Mouse (Mus musculus) liver, adult 2 months (tissue): ENCODE results near the gene Gipc2. TPM values are rescaled to one million over a fixed set of nuclear protein-coding genes. Genes with fewer than 3 reads are reported as not detected.
A peak's percentile ranks its signal among the peaks of the same experiment; 100 is the strongest.
"Not testable (repeated sequence)": the region's sequence is repeated elsewhere in the genome, so short reads cannot be mapped to it uniquely, and the experiment has no call there.

Source experiments
- DNase-seq: peaks from one replicate; pipeline ENCODE4 v3.0.0-alpha.2; 2011; ENCODE audit warnings: low read depth, low spot score; ENCODE audit errors: extremely low read depth
- H3K27ac ChIP-seq: fragments of 200-500 bp; replicated peaks from 2 replicates; pipeline ENCODE4 v1.5.1; 2012; ENCODE audit warnings: low read depth, mild to moderate bottlenecking, control low read depth, inconsistent platforms, low read length; ENCODE audit not compliant: insufficient read depth
- H3K27me3 ChIP-seq: fragments of 200-500 bp; 2 replicates; pipeline ENCODE4 v1.6.1; 2012; ENCODE audit warnings: mild to moderate bottlenecking, moderate library complexity, low read length, inconsistent platforms; ENCODE audit not compliant: control insufficient read depth, insufficient read depth
- H3K36me3 ChIP-seq: fragments of 200-500 bp; 2 replicates; pipeline ENCODE4 v1.6.1; 2012; ENCODE audit warnings: low read length, inconsistent platforms; ENCODE audit not compliant: control insufficient read depth, insufficient read depth
- H3K4me1 ChIP-seq: fragments of 200-500 bp; 2 replicates; pipeline ENCODE4 v1.6.1; 2011; ENCODE audit warnings: low read length; ENCODE audit not compliant: control insufficient read depth, insufficient read depth
- H3K4me3 ChIP-seq: fragments of 200-500 bp; 2 replicates; pipeline ENCODE4 v1.5.1; 2011; ENCODE audit warnings: low read depth, mild to moderate bottlenecking, control low read depth, low read length, moderate library complexity; ENCODE audit not compliant: insufficient read depth
- H3K79me2 ChIP-seq: fragments of 200-500 bp; 2 replicates; pipeline ENCODE4 v1.6.1; 2012; ENCODE audit warnings: inconsistent platforms, mild to moderate bottlenecking, low read length, moderate library complexity; ENCODE audit not compliant: control insufficient read depth, insufficient read depth
- H3K9ac ChIP-seq: fragments of 200-500 bp; 2 replicates; pipeline ENCODE4 v1.6.1; 2012; ENCODE audit warnings: low read depth, mild to moderate bottlenecking, control low read depth, inconsistent platforms, low read length
- CTCF ChIP-seq: fragments of 200-500 bp; IDR thresholded peaks from 2 replicates; pipeline ENCODE4 v1.5.1; 2011; ENCODE audit warnings: low read depth, low read length, control low read depth
- POLR2A ChIP-seq: fragments of 200-500 bp; IDR thresholded peaks from 2 replicates; pipeline ENCODE4 v1.6.1; 2011; ENCODE audit warnings: low read length, control low read depth; ENCODE audit not compliant: insufficient read depth; ENCODE audit errors: extremely low read depth
- WGBS: fragments of 180-500 bp; shearing (Covaris S2); methylation state at CpG from one replicate; pipeline ENCODE4 v1.1.7; 2018; 5-methylcytosine and 5-hydroxymethylcytosine counted together
- polyA plus RNA-seq: library from polyadenylated mRNA; depleted of rRNA; stranded (reverse); fragments of >200 nt; gene quantifications from 2 replicates; pipeline ENCODE4 v1.2.3, GENCODE M21; 2012
- total RNA-seq: library from RNA; depleted of rRNA; stranded (reverse); fragments of >200 nt; gene quantifications from 2 replicates; pipeline ENCODE4 v1.2.3, GENCODE M21; 2014

Gipc2 gene
- total and polyA plus RNA-seq, 2 experiments, result 0.22 to 0.46 TPM

GRCm38 (mm10) chr3:152142989-152143695 is 22.9 kb downstream of the Gipc2 start:
- WGBS, result 72% methylated on average over 6 of the region's 6 CpGs
- Histone ChIP-seq H3K4me1 (no peaks in the 10 kb centered on the region), H3K79me2 (no peaks in the 10 kb centered on the region), H3K36me3 (no peaks in the 10 kb centered on the region), H3K4me3 (no peak overlapping the region), H3K27me3 (no peaks in the 10 kb centered on the region), H3K9ac (no peak overlapping the region), H3K27ac (no peak overlapping the region)
- peak; percentile 7 for DNase-seq
- TF ChIP-seq CTCF (no peak), POLR2A (no peak)

DNA sequence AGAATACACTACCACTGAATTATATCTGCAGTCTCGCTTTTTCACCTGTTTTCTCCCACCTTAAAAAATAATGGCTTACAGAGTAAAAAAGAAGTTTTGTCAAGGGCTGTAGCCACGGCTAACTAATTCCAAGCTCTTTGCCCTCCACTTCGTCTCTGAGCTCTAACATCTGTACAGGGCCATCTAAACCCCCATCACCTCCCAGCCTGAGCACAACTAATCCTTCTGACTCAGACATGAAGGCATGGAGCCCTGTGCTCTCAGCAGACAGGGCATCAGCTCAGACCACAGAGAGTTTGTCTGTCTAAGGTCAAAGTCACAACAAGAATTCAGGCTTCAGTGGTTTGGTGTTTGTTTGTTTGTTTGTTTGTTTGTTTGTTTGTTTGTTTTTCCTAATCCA is 23.9 kb downstream of the Gipc2 start:
- Histone ChIP-seq H3K27ac (no peak overlapping the region), H3K79me2 (no peaks in the 10 kb centered on the region), H3K4me1 (no peaks in the 10 kb centered on the region), H3K9ac (no peak overlapping the region), H3K4me3 (no peak overlapping the region), H3K27me3 (no peaks in the 10 kb centered on the region), H3K36me3 (no peaks in the 10 kb centered on the region)
- no peak for TF ChIP-seq CTCF
- no peak for TF ChIP-seq POLR2A
- no peak for DNase-seq
- WGBS, result 91% methylated on average over 3 of the region's 3 CpGs

DNA sequence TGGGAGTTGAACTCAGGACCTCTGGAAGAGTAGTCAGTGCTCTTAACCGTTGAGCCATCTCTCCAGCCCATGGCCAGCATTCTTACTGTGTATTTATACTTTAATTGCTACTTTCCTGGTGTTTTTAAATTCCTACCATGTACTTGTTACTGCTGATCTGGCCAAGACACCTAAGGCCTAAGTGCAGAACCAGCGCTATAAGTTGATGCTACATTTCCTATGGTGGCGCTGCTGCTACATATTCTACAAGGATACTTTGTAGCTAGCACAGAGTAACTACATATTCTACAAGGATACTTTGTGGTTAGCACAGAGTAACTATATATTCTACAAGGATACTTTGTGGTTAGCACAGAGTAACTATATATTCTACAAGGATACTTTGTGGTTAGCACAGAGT is 26.7 kb downstream of the Gipc2 start:
- H3K27me3 ChIP-seq, H3K79me2 ChIP-seq, H3K27ac ChIP-seq, H3K9ac ChIP-seq, DNase-seq, H3K4me3 ChIP-seq, H3K4me1 ChIP-seq, H3K36me3 ChIP-seq: not testable (repeated sequence)
- WGBS, result 94% methylated on average over 3 of the region's 3 CpGs

GRCm38 (mm10) chr3:152136106-152136505 is 29.9 kb downstream of the Gipc2 start:
- WGBS, result 98% methylated on average over 16 of the region's 16 CpGs
- not testable (repeated sequence) for H3K9ac ChIP-seq, H3K4me1 ChIP-seq, H3K4me3 ChIP-seq, H3K79me2 ChIP-seq, DNase-seq, H3K27me3 ChIP-seq, H3K27ac ChIP-seq, H3K36me3 ChIP-seq

DNA sequence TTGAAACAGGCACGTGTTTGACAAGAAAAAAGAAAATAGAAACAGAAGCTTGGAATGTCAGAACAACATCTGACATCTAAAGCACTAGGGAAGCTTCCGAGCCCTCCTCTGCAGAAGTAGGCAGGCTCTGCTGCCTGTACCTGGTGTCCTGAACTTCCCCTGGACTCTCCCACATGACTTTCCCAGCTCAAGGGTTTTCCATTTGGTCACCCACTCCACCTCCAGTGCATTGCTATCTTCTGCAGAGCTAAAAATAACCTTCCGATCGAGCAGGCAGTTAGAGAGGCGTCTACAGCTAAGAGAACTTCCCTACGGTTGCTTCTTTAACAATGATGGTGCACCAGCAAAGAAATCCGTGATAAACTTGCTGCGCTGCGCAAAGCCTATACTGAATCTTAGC is 32.4 kb downstream of the Gipc2 start:
- no peaks in the 10 kb centered on the region for H3K79me2 ChIP-seq
- TF ChIP-seq POLR2A, result no peak
- no peak for TF ChIP-seq CTCF
- H3K4me1 ChIP-seq, result no peaks in the 10 kb centered on the region
- 65% methylated on average over 9 of the region's 9 CpGs for WGBS
- H3K36me3 ChIP-seq, result no peaks in the 10 kb centered on the region
- no peaks in the 10 kb centered on the region for H3K27me3 ChIP-seq
- H3K9ac ChIP-seq, result no peak overlapping the region
- no peak overlapping the region for H3K4me3 ChIP-seq
- H3K27ac ChIP-seq, result no peak overlapping the region
- no peak for DNase-seq

GRCm38 (mm10) chr3:152130963-152131362 is 35.1 kb downstream of the Gipc2 start:
- WGBS, result 70% methylated on average over 4 of the region's 4 CpGs
- TF ChIP-seq POLR2A (no peak), CTCF (no peak)
- no peak for DNase-seq

DNA sequence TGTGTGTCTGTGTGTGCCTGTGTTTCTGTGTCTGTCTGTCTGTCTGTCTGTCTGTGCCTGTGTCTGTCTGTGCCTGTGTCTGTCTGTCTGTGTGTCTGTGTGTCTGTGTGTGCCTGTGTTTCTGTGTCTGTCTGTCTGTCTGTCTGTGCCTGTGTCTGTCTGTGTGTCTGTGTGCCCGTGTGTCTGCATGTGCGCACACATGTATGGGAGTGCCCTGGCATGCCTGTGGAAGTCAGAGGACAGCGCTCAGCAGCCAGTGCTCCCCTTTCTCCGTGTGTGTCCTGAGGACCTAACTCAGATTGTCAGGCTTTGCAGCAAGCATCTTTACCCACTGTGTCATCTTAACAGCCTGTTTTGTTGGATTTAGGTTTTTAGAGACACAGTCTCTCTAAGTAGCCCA is 36.6 kb downstream of the Gipc2 start:
- H3K4me1 ChIP-seq, H3K27ac ChIP-seq, H3K79me2 ChIP-seq, H3K4me3 ChIP-seq, H3K27me3 ChIP-seq, DNase-seq, H3K9ac ChIP-seq, H3K36me3 ChIP-seq: not testable (repeated sequence)
- 91% methylated on average over 4 of the region's 4 CpGs for WGBS

More at GRCm38 (mm10) chr3:152130963-152131362, 35.1 kb downstream of the Gipc2 start:
- Histone ChIP-seq H3K36me3 (no peaks in the 10 kb centered on the region), H3K4me1 (no peaks in the 10 kb centered on the region), H3K9ac (no peak overlapping the region), H3K27me3 (no peaks in the 10 kb centered on the region), H3K27ac (no peak overlapping the region), H3K79me2 (no peaks in the 10 kb centered on the region), H3K4me3 (no peak overlapping the region)
